Mouse (Mus musculus) bone marrow, adult 2 months (tissue): ENCODE data around the gene Anapc5.

Experiments used
- CTCF ChIP-seq: fragments of 200-500 bp; IDR thresholded peaks from 2 replicates; pipeline ENCODE4 v1.5.1; 2011; ENCODE audit warnings: low read length, control low read depth; ENCODE audit not compliant: control insufficient read depth, insufficient read depth
- POLR2A ChIP-seq: fragments of 200-500 bp; IDR thresholded peaks from 2 replicates; pipeline ENCODE4 v1.6.1; 2011; ENCODE audit warnings: low read depth, mild to moderate bottlenecking, control low read depth, low read length, borderline replicate concordance; ENCODE audit not compliant: control insufficient read depth

- TF ChIP-seq CTCF (no peak), POLR2A (no peak)
Observed at GRCm38 (mm10) chr5:122832536-122832935, 11.4 kb upstream of the Anapc5 start.
